Mouse (Mus musculus): ENCODE results near the gene Olfr1390. TPM values are rescaled to one million over a fixed set of nuclear protein-coding genes. Genes with fewer than 3 reads are reported as not detected.
"Not testable (repeated sequence)": the region's sequence is repeated elsewhere in the genome, so short reads cannot be mapped to it uniquely, and the experiment has no call there.

Olfr1390 gene
- polyA plus RNA-seq, 1 experiment from 2014 or later, result not detected

- Histone ChIP-seq H3K4me3 (ENCODE audit: low read depth, low read length) (no peak overlapping the region), H3K27me3 (ENCODE audit: control insufficient read depth, insufficient read depth, low read length) (no peaks in the 10 kb centered on the region), H3K36me3 (replicated peaks; ENCODE audit: control insufficient read depth, insufficient read depth, low read depth, low read length) (no peaks in the 10 kb centered on the region), H3K4me2 (ENCODE audit: low read depth, low read length) (no peak overlapping the region), H3K9me3 (replicated peaks; ENCODE audit: control insufficient read depth, low read length) (no peaks in the 10 kb centered on the region), H3K9ac (replicated peaks; ENCODE audit: low read length) (no peak overlapping the region), H3K4me1 (ENCODE audit: control insufficient read depth, insufficient read depth, low read length) (no peaks in the 10 kb centered on the region), H3K27ac (replicated peaks; ENCODE audit: low read depth, low read length) (no peak overlapping the region)
- ATAC-seq (replicated peaks; ENCODE audit: insufficient number of reproducible peaks, low FRiP score, low TSS enrichment, low read depth) (no peak), DNase-seq (ENCODE audit: low spot score) (no peak)
- WGBS, result 66% methylated on average over 4 of the region's 4 CpGs
Measured at GRCm38 (mm10) chr11:49337150-49337832, 2.3 kb downstream of the Olfr1390 start.

- Histone ChIP-seq H3K27me3 (ENCODE audit: control insufficient read depth, insufficient read depth, low read length) (no peaks in the 10 kb centered on the region), H3K27ac (replicated peaks; ENCODE audit: low read depth, low read length) (no peak overlapping the region), H3K4me3 (ENCODE audit: low read depth, low read length) (no peak overlapping the region), H3K9ac (replicated peaks; ENCODE audit: low read length) (no peak overlapping the region), H3K4me2 (ENCODE audit: low read depth, low read length) (no peak overlapping the region), H3K9me3 (replicated peaks; ENCODE audit: control insufficient read depth, low read length) (no peaks in the 10 kb centered on the region), H3K36me3 (replicated peaks; ENCODE audit: control insufficient read depth, insufficient read depth, low read depth, low read length) (no peaks in the 10 kb centered on the region), H3K4me1 (ENCODE audit: control insufficient read depth, insufficient read depth, low read length) (no peaks in the 10 kb centered on the region)
- DNase-seq (ENCODE audit: low spot score), result no peak
- no peak for ATAC-seq (replicated peaks; ENCODE audit: insufficient number of reproducible peaks, low FRiP score, low TSS enrichment, low read depth)
Measured at GRCm38 (mm10) chr11:49383133-49383532, 48.1 kb downstream of the Olfr1390 start.

- H3K27ac ChIP-seq (replicated peaks; ENCODE audit: low read depth, low read length); H3K4me2 ChIP-seq (ENCODE audit: low read depth, low read length); H3K27me3 ChIP-seq (ENCODE audit: control insufficient read depth, insufficient read depth, low read length); ATAC-seq (replicated peaks; ENCODE audit: insufficient number of reproducible peaks, low FRiP score, low TSS enrichment, low read depth); H3K4me3 ChIP-seq (ENCODE audit: low read depth, low read length); DNase-seq (ENCODE audit: low spot score); H3K9me3 ChIP-seq (replicated peaks; ENCODE audit: control insufficient read depth, low read length); H3K36me3 ChIP-seq (replicated peaks; ENCODE audit: control insufficient read depth, insufficient read depth, low read depth, low read length); H3K9ac ChIP-seq (replicated peaks; ENCODE audit: low read length); H3K4me1 ChIP-seq (ENCODE audit: control insufficient read depth, insufficient read depth, low read length): not testable (repeated sequence)
- WGBS, result 94% methylated on average over 7 of the region's 7 CpGs
Measured at GRCm38 (mm10) chr11:49386118-49386517, 51.1 kb downstream of the Olfr1390 start.

Other genes starting within 250 kb of the Olfr1390 start
- gene Olfr1396, start 220.3 kb upstream of the Olfr1390 start, polyA plus RNA-seq (2014; fragmentation: Nextera tagmentation; extraction: Ambion mirVana), result not detected in 2 replicates
- not detected in 2 replicates for gene Olfr1395, start 192.9 kb upstream of the Olfr1390 start, polyA plus RNA-seq (2014; fragmentation: Nextera tagmentation; extraction: Ambion mirVana)
- not detected in 2 replicates for gene Olfr1394, start 180.8 kb upstream of the Olfr1390 start, polyA plus RNA-seq (2014; fragmentation: Nextera tagmentation; extraction: Ambion mirVana)
- gene Btnl9, start 148.0 kb upstream of the Olfr1390 start, polyA plus RNA-seq (2014; fragmentation: Nextera tagmentation; extraction: Ambion mirVana), result 0.15 and 0.77 TPM in 2 replicates
- 64.0 and 66.1 TPM in 2 replicates for gene Zfp62, start 131.9 kb upstream of the Olfr1390 start, polyA plus RNA-seq (2014; fragmentation: Nextera tagmentation; extraction: Ambion mirVana)
- gene Mgat1, start 91.0 kb upstream of the Olfr1390 start, polyA plus RNA-seq (2014; fragmentation: Nextera tagmentation; extraction: Ambion mirVana), result 26.4 and 32.8 TPM in 2 replicates
- 0.17 TPM in 1 of 2 replicates, not detected in the other for gene Olfr1393, start 56.9 kb upstream of the Olfr1390 start, polyA plus RNA-seq (2014; fragmentation: Nextera tagmentation; extraction: Ambion mirVana)
- not detected in 2 replicates for gene Olfr1392, start 49.9 kb upstream of the Olfr1390 start, polyA plus RNA-seq (2014; fragmentation: Nextera tagmentation; extraction: Ambion mirVana)
- gene Olfr10, start 30.4 kb upstream of the Olfr1390 start, polyA plus RNA-seq (2014; fragmentation: Nextera tagmentation; extraction: Ambion mirVana), result not detected in 2 replicates
- gene Olfr1391, start 12.4 kb upstream of the Olfr1390 start, polyA plus RNA-seq (2014; fragmentation: Nextera tagmentation; extraction: Ambion mirVana), result not detected in 2 replicates
- not detected in 2 replicates for gene Olfr1389, start 87.9 kb downstream of the Olfr1390 start, polyA plus RNA-seq (2014; fragmentation: Nextera tagmentation; extraction: Ambion mirVana)
- gene Olfr1388, start 101.4 kb downstream of the Olfr1390 start, polyA plus RNA-seq (2014; fragmentation: Nextera tagmentation; extraction: Ambion mirVana), result 0.22 and 0.38 TPM in 2 replicates
- not detected in 2 replicates for gene Olfr1387, start 120.2 kb downstream of the Olfr1390 start, polyA plus RNA-seq (2014; fragmentation: Nextera tagmentation; extraction: Ambion mirVana)
- gene Olfr1386, start 129.9 kb downstream of the Olfr1390 start, polyA plus RNA-seq (2014; fragmentation: Nextera tagmentation; extraction: Ambion mirVana), result not detected in 2 replicates
- gene Olfr1385, start 153.9 kb downstream of the Olfr1390 start, polyA plus RNA-seq (2014; fragmentation: Nextera tagmentation; extraction: Ambion mirVana), result not detected in 2 replicates
- not detected in 2 replicates for gene Olfr1384, start 171.5 kb downstream of the Olfr1390 start, polyA plus RNA-seq (2014; fragmentation: Nextera tagmentation; extraction: Ambion mirVana)
- gene Olfr1383, start 184.5 kb downstream of the Olfr1390 start, polyA plus RNA-seq (2014; fragmentation: Nextera tagmentation; extraction: Ambion mirVana), result not detected in 2 replicates
- not detected in 2 replicates for gene Olfr1382, start 193.1 kb downstream of the Olfr1390 start, polyA plus RNA-seq (2014; fragmentation: Nextera tagmentation; extraction: Ambion mirVana)
- not detected in 2 replicates for gene Olfr1381, start 208.3 kb downstream of the Olfr1390 start, polyA plus RNA-seq (2014; fragmentation: Nextera tagmentation; extraction: Ambion mirVana)
- not detected in 2 replicates for gene Olfr1380, start 221.7 kb downstream of the Olfr1390 start, polyA plus RNA-seq (2014; fragmentation: Nextera tagmentation; extraction: Ambion mirVana)

Measured in embryonic facial prominence, embryonic 11.5 days (tissue).